Mouse (Mus musculus) kidney, postnatal 0 days (tissue): ENCODE results near the gene Tmem132a. TPM values are rescaled to one million over a fixed set of nuclear protein-coding genes. Genes with fewer than 3 reads are reported as not detected.

ENCODE experiments used
- ATAC-seq: fragments of 200-750 bp; cut with Nextera tagmentation; replicated peaks from 2 replicates; pipeline ENCODE4 v1.8.0; 2017; ENCODE audit warnings: low read depth, moderate number of reproducible peaks, moderate TSS enrichment, moderate library complexity; ENCODE audit not compliant: low FRiP score
- DNase-seq: peaks from one replicate; pipeline ENCODE4 v3.0.0-alpha.2; 2016; ENCODE audit warnings: low spot score
- H3K27ac ChIP-seq: fragments of 300-500 bp; sonication (generic); 2 replicates; pipeline ENCODE4 v1.5.1; 2014; ENCODE audit warnings: mild to moderate bottlenecking
- H3K27me3 ChIP-seq: fragments of 300-500 bp; sonication (generic); 2 replicates; pipeline ENCODE4 v1.6.1; 2014; ENCODE audit warnings: low read length, mixed read lengths; ENCODE audit not compliant: insufficient read depth
- H3K36me3 ChIP-seq: fragments of 300-500 bp; sonication (generic); 2 replicates; pipeline ENCODE4 v1.6.1; 2014; ENCODE audit warnings: low read length, mixed read lengths; ENCODE audit not compliant: insufficient read depth
- H3K4me1 ChIP-seq: fragments of 300-500 bp; sonication (generic); replicated peaks from 2 replicates; pipeline ENCODE4 v1.6.1; 2014; ENCODE audit warnings: antibody characterized with exemption, low read length, mixed read lengths; ENCODE audit not compliant: insufficient read depth
- H3K4me2 ChIP-seq: fragments of 300-500 bp; sonication (generic); 2 replicates; pipeline ENCODE4 v1.6.1; 2014; ENCODE audit warnings: mild to moderate bottlenecking, low read length, moderate library complexity, mixed read lengths
- H3K4me3 ChIP-seq: fragments of 300-500 bp; sonication (generic); replicated peaks from 2 replicates; pipeline ENCODE4 v1.5.1; 2014; ENCODE audit warnings: low read depth, low read length
- H3K9ac ChIP-seq: fragments of 300-500 bp; sonication (generic); 2 replicates; pipeline ENCODE4 v1.6.1; 2014; ENCODE audit warnings: low read depth, low read length
- H3K9me3 ChIP-seq: fragments of 300-500 bp; sonication (generic); replicated peaks from 2 replicates; pipeline ENCODE4 v1.6.1; 2016; ENCODE audit warnings: low read length, inconsistent platforms, mixed read lengths
- CTCF ChIP-seq: IDR thresholded peaks from 2 replicates; pipeline ENCODE4 v1.5.1; 2016; ENCODE audit warnings: antibody characterized with exemption, low read depth, mild to moderate bottlenecking, moderate library complexity
- WGBS: fragments of 180-500 bp; shearing (Covaris S2); extraction: QIAGEN DNeasy Blood & Tissue Kit; methylation state at CpG from one replicate; pipeline ENCODE4 v1.1.7; 2014; 5-methylcytosine and 5-hydroxymethylcytosine counted together
- polyA plus RNA-seq: library from polyadenylated mRNA; unstranded; fragments of >200 nt; fragmentation: Nextera tagmentation; extraction: Ambion mirVana; gene quantifications from 2 replicates; pipeline ENCODE4 v1.2.1, GENCODE M21; 2015

The Tmem132a gene
- polyA plus RNA-seq, 1 experiment from 2014 or later: 43.5 TPM

DNA sequence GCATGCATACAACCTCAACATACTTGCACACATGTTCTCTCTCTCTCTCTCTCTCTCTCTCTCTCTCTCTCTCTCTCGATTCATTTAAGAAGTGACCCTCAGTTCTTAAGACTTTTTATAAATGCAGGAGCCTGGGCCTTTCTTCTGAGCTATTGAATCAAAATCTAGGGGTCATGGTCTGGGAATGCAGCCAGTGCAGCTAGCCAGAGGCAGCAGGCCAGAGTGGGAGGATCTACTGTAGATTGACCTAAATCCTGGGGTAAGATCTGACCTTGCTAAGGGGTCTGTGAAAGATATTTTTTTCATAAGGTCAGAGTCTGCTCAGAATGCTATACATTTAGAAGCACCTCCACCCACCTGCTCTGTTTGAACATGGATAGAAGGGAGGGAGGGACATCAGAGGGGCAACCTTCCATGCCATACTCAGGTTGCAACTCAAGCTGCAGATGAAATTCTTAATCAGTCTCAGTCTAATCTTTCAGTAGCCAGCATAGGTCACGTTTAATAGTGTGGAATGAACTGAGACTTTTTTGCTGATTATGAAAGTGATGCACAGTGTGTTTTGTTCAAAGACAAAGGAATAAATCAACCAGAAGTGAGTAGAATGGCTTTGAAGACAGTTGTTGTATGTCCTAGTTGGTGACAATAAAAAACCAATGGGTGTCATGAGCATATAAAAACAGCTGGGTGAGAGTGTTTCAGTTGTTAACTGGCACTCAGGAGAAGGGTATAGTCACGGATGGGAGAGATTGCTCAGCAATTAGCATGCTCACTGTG, 22.2 kb downstream of the Tmem132a start:
- ATAC-seq (no peak), DNase-seq (peak; percentile 66)
- Histone ChIP-seq H3K9me3 (no peaks in the 10 kb centered on the region), H3K4me3 (no peak overlapping the region), H3K4me2 (no peak overlapping the region), H3K4me1 (peaks cover 9% of the 10 kb centered on the region; the same call in 1 of the 2 replicates), H3K27me3 (no peaks in the 10 kb centered on the region), H3K27ac (no peak overlapping the region), H3K9ac (no peak overlapping the region), H3K36me3 (no peaks in the 10 kb centered on the region)
- TF ChIP-seq CTCF: no peak
- WGBS: 31% methylated on average over 3 of the region's 3 CpGs

DNA sequence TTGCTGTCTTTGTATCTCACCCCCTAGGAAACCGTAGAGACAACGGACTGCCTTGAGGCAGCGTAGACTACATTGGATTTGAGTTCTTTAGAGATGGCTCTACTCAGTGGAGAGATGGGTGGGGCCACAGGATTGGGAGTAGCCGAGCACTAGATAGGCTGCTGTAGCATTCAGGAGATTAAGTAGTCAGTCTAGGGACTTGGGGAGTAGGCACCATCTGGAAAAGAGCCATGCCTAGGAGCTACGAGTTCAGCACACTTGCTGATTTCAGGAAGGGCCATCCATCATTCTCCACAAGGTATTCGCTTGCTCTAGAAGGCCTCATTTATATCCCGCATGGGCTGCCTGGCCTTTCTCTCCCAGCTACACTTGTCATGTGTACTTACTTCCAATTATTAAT, 23.6 kb downstream of the Tmem132a start:
- DNase-seq (no peak), ATAC-seq (no peak)
- H3K4me3 ChIP-seq: no peak overlapping the region
- no peak overlapping the region for H3K27ac ChIP-seq
- H3K9ac ChIP-seq: no peak overlapping the region
- WGBS: 76% methylated on average over 7 of the region's 7 CpGs
- TF ChIP-seq CTCF: no peak
- H3K36me3 ChIP-seq: no peaks in the 10 kb centered on the region
- H3K4me1 ChIP-seq: peaks cover 17% of the 10 kb centered on the region; the same call in 1 of the 2 replicates
- H3K9me3 ChIP-seq: no peaks in the 10 kb centered on the region
- H3K27me3 ChIP-seq: no peaks in the 10 kb centered on the region
- H3K4me2 ChIP-seq: no peak overlapping the region

DNA sequence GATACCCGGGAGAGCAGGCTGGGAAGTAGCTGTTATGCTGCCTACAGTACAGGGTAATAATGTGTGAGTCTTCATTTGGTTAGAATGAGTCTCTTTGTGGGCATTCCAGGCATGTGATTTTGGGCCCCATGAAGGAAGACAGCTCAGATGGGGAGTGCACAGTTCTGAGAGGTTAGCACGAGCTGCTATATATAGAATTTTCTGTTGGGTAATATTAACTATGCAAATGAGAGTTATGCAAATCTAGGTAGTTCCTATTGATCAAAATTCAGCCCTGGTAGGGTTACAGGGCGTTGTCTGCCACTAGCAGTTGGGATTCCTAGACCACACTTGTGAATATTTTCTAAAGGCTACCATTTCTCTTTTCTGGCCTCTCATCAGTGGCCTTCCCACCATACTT, 24.3 kb downstream of the Tmem132a start:
- H3K27ac ChIP-seq: no peak overlapping the region
- no peak overlapping the region for H3K9ac ChIP-seq

DNA sequence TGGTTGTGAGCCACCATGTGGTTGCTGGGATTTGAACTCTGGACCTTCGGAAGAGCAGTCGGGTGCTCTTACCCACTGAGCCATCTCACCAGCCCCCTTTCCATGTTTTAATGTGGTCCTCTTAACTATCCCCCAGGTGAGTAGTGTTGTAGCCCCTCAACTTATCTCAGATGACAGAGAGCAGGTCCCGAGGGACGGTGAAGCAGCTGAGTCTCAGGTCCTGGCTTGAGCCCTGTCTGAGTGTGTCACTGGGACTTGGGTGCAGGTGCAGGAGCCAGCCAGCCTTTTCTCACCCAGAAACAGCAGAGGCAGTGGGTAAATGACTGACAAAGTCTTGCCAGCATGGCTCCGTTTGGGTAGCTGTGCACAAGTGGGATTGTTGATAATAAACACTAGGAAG, 25.5 kb downstream of the Tmem132a start:
- peaks cover 17% of the 10 kb centered on the region; the same call in 1 of the 2 replicates for H3K4me1 ChIP-seq
- H3K27ac ChIP-seq: no peak overlapping the region
- no peak overlapping the region for H3K9ac ChIP-seq
- DNase-seq (no peak), ATAC-seq (no peak)
- H3K4me3 ChIP-seq: no peak overlapping the region
- H3K4me2 ChIP-seq: no peak overlapping the region
- 84% methylated on average over 5 of the region's 5 CpGs for WGBS
- no peak for TF ChIP-seq CTCF
- no peaks in the 10 kb centered on the region for H3K27me3 ChIP-seq
- H3K9me3 ChIP-seq: no peaks in the 10 kb centered on the region
- H3K36me3 ChIP-seq: no peaks in the 10 kb centered on the region

More for the DNA sequence above, 24.3 kb downstream of the Tmem132a start:
- Histone ChIP-seq H3K4me3 (no peak overlapping the region), H3K27me3 (no peaks in the 10 kb centered on the region), H3K36me3 (no peaks in the 10 kb centered on the region), H3K4me2 (no peak overlapping the region), H3K9me3 (no peaks in the 10 kb centered on the region), H3K4me1 (peaks cover 17% of the 10 kb centered on the region; the same call in 1 of the 2 replicates)
- WGBS: 89% methylated on average over 3 of the region's 3 CpGs
- no peak for ATAC-seq
- TF ChIP-seq CTCF: no peak
- DNase-seq: no peak

DNA sequence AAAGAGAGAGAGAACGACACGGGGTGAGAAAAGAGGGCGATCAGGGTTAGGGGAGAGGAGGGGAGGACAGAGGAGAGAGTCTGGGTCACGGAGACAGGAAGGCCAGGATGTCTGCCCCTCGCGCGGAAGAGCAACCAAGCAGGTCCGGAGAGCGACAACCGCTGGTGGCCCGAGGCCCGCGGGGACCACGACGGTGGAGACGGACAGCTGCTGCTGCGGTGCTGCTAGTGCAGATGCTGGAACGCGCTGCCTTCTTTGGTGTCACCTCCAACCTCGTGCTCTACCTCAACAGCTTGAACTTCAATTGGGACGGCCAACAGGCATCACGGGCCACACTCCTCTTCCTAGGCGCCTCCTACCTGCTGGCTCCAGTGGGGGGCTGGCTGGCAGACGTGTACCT, 26.8 kb downstream of the Tmem132a start:
- Histone ChIP-seq H3K4me2 (peak overlapping the region; percentile 30; the same call in 1 of the 2 replicates), H3K9me3 (no peaks in the 10 kb centered on the region), H3K9ac (no peak overlapping the region), H3K4me1 (peaks cover 17% of the 10 kb centered on the region; the same call in 1 of the 2 replicates), H3K27ac (no peak overlapping the region), H3K27me3 (no peaks in the 10 kb centered on the region), H3K4me3 (no peak overlapping the region), H3K36me3 (no peaks in the 10 kb centered on the region)
- DNase-seq (no peak), ATAC-seq (0 out of 2 replicates have a peak, but pooled peaks have one; percentile 17)
- 33% methylated on average over 24 of the region's 24 CpGs for WGBS
- TF ChIP-seq CTCF: no peak

DNA sequence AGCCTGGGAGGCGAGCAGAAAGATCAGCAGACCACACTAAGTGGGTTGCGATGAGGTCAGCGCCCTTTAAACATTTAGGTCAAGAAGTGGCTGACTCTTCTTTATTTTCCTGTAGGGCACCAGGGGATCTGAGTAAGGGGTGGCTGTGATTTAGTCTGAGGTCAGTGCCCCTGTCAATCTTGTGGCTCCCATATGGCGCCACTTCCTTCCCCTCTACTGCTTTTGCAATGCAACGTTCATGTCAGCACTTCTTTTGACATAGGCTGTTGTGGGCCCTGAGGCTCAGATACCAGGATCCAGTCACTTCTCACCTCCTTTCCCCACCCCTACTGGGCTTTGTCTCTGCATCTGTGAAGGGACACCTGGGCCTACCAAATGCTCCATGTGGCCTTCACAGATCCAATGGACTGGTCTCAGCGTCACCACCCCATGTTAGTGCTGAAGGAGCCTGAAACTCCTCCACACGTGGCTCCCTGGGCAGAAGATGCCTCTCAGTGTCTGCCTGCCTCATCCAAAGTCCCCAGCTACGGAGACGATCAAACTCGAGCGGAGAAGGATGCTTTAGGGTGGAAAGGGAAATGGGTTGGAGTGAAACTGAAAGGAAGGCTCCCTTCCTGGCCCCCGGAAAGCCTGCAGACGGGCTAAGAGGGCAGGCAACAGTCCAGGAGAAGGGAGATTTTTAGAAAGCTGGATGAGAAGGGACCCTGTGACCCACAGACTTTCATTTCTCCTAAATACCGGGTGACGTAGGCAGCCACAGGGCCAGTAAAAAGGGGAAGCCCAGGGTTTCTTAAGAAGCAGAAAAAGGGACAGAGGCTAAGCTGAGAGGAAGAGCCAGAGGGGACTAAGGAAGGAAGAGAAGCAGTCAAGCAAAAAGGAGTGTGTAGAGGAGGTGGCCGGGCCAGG, 27.8 kb downstream of the Tmem132a start:
- peak overlapping the region; percentile 30; the same call in 1 of the 2 replicates for H3K4me2 ChIP-seq
- DNase-seq: peak; percentile 46
- no peak overlapping the region; the same call in 1 of the 2 replicates for H3K27ac ChIP-seq
- TF ChIP-seq CTCF: no peak
- no peak overlapping the region for H3K4me3 ChIP-seq
- no peaks in the 10 kb centered on the region for H3K36me3 ChIP-seq
- whole genome bisulfite sequencing: 49% methylated on average over 16 of the region's 16 CpGs
- peaks cover 15% of the 10 kb centered on the region; the same call in 1 of the 2 replicates for H3K4me1 ChIP-seq
- no peak for ATAC-seq
- no peak overlapping the region for H3K9ac ChIP-seq
- H3K27me3 ChIP-seq: no peaks in the 10 kb centered on the region
- H3K9me3 ChIP-seq: no peaks in the 10 kb centered on the region
